Mouse (Mus musculus): ENCODE measurements at regions not wholly inside any gene's neighbourhood (a gene's known extent, or its start where the extent isn't known, plus 50 kb on each side); places are given as distances from the start of the nearest gene placed in this dataset.
A peak's percentile ranks its signal among the peaks of the same experiment; 100 is the strongest.

GRCm38 (mm10) chr15:42297430-42297829, 2163.3 kb downstream of the 9330182O14Rik start:
- no peak for DNase-seq (ENCODE audit: extremely low spot score, low read depth, low spot score)

- no peak for DNase-seq (ENCODE audit: extremely low spot score, low read depth, low spot score)
Observed at GRCm38 (mm10) chr15:42301956-42302355, 2167.8 kb downstream of the 9330182O14Rik start.

- DNase-seq (ENCODE audit: extremely low spot score, low read depth, low spot score), result no peak
Observed at GRCm38 (mm10) chr15:42304097-42304496, 2169.9 kb downstream of the 9330182O14Rik start.

- DNase-seq (ENCODE audit: extremely low spot score, low read depth, low spot score), result no peak
Observed at GRCm38 (mm10) chr15:42309586-42309985, 2175.4 kb downstream of the 9330182O14Rik start.

GRCm38 (mm10) chr15:42311166-42311565, 2177.0 kb downstream of the 9330182O14Rik start:
- no peak for DNase-seq (ENCODE audit: extremely low spot score, low read depth, low spot score)

GRCm38 (mm10) chr15:42320349-42320748, 2186.2 kb downstream of the 9330182O14Rik start:
- DNase-seq (ENCODE audit: extremely low spot score, low read depth, low spot score), result no peak

- DNase-seq (ENCODE audit: extremely low spot score, low read depth, low spot score), result no peak
Observed at GRCm38 (mm10) chr15:42322940-42323339, 2188.8 kb downstream of the 9330182O14Rik start.

- DNase-seq (ENCODE audit: extremely low spot score, low read depth, low spot score), result no peak
Observed at GRCm38 (mm10) chr15:42325221-42325620, 2191.1 kb downstream of the 9330182O14Rik start.

GRCm38 (mm10) chr15:42328535-42328934, 2194.4 kb downstream of the 9330182O14Rik start:
- no peak for DNase-seq (ENCODE audit: extremely low spot score, low read depth, low spot score)

GRCm38 (mm10) chr15:42329742-42330141, 2195.6 kb downstream of the 9330182O14Rik start:
- DNase-seq (ENCODE audit: extremely low spot score, low read depth, low spot score), result no peak

- DNase-seq (ENCODE audit: extremely low spot score, low read depth, low spot score), result no peak
Observed at GRCm38 (mm10) chr15:42333642-42334041, 2199.5 kb downstream of the 9330182O14Rik start.

- no peak for DNase-seq (ENCODE audit: extremely low spot score, low read depth, low spot score)
Observed at GRCm38 (mm10) chr15:42346131-42346530, 2212.0 kb downstream of the 9330182O14Rik start.

- DNase-seq (ENCODE audit: extremely low spot score, low read depth, low spot score), result no peak
Observed at GRCm38 (mm10) chr15:42361871-42362270, 2227.7 kb downstream of the 9330182O14Rik start.

GRCm38 (mm10) chr15:42364979-42365378, 2230.8 kb downstream of the 9330182O14Rik start:
- DNase-seq (ENCODE audit: extremely low spot score, low read depth, low spot score), result no peak

GRCm38 (mm10) chr15:42366796-42367195, 2232.6 kb downstream of the 9330182O14Rik start:
- DNase-seq (ENCODE audit: extremely low spot score, low read depth, low spot score), result peak; percentile 71

GRCm38 (mm10) chr15:42369603-42370002, 2235.4 kb downstream of the 9330182O14Rik start:
- no peak for DNase-seq (ENCODE audit: extremely low spot score, low read depth, low spot score)

GRCm38 (mm10) chr15:42370044-42370443, 2235.9 kb downstream of the 9330182O14Rik start:
- DNase-seq (ENCODE audit: extremely low spot score, low read depth, low spot score), result no peak

GRCm38 (mm10) chr15:42372704-42373286, 2238.6 kb downstream of the 9330182O14Rik start:
- DNase-seq (ENCODE audit: extremely low spot score, low read depth, low spot score), result peak; percentile 58

Measured in hindlimb bud, embryonic 11.5 days (tissue).